Mouse (Mus musculus): Measurements from ENCODE around the gene Hivep1.

Gene Hivep1

GRCm38 (mm10) chr13:42051961-42052695 is at the start of gene Hivep1:
TSS of gene Hivep1 (plus strand) at chr13:42052021.
- DNase-seq (ENCODE audit: low spot score): peak; percentile 72

- DNase-seq (ENCODE audit: low spot score): no peak
Measured at GRCm38 (mm10) chr13:42015484-42016045, 36.3 kb upstream of the Hivep1 start.

DNA sequence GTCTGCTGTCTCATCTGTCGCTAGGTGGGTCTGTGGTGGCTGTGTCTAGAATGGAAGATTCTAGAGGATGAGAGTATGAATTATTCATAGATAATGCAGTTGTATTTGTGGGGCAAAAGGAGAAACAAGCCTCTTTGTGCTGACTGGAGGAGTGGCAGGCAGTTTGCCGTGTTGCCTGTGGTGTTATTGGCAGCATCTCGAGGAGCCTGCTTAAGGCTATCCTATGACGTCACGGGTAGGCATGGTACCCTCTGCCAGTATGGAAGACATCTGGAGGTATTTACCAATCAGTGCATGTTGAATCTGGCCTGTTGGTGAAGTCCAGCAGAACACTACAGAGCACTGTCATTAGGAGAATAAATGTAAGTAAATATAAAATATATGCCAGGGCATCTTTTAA is 35.6 kb upstream of the Hivep1 start:
- no peak for DNase-seq (ENCODE audit: low spot score)

- no peak for DNase-seq (ENCODE audit: low spot score)
Measured at GRCm38 (mm10) chr13:42018356-42018755, 33.5 kb upstream of the Hivep1 start.

DNA sequence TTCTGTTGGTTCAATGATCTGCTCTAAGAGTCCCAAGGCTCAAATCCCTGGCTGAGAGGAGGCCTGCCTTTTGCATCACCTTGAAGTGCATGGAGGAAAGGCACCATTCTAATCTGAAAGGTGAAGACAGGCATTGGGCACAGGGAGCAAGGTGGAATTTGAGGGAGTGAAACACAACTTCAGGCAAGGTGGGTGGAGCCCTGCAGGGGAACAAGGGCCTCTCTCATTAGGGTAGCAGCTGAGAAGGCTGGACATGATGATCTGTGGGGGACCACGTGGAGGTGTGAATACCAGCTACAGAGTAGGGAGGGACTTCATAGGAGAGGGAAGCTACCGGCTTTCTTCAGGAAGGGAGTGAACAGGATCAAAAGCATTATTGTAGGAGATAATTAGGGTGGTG is 10.6 kb upstream of the Hivep1 start:
- DNase-seq (ENCODE audit: low spot score): no peak

GRCm38 (mm10) chr13:42043431-42043830 is 8.4 kb upstream of the Hivep1 start:
- no peak for DNase-seq (ENCODE audit: low spot score)

DNA sequence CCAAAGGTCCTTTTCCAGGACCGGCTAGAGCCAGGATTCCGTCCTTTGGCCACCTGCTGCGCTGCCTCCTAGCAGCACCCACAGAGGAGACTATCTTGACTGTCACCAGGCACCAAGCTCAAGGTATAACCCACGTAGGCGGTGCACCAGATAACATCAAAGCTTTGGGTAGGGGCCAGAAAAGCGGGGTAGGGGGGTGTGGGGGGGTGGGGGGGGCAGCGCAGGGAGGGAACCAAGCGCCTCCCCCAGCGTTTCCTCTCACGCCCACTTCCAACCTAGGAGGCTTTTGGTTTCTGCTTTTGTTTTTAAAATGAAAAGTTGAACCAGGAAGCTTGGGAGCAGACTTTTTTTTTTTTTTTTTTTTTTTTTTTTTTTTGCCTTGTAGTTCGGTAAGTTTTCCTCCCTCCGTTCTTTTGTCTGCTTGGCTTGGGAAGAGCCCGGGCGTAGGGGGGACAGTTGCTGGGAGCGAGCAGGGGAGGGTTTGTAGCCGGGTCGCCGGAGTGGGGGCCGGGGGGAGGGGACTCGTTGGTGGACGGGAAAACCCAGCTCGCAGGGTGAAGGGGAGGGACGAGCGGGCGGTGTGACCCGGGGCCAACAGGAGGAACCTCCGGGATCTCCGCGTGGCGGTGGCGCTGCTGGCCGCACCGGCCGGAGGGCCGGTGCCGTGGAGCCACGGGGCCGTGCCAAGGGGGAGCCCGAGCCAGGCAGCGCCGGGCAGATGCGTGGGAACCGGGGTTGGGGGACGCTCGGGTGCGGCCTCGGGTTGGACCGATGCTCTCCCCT is 2.6 kb upstream of the Hivep1 start:
- DNase-seq (ENCODE audit: low spot score): peak; percentile 74

- no peak for DNase-seq (ENCODE audit: low spot score)
Measured at GRCm38 (mm10) chr13:42049774-42050125, 2.1 kb upstream of the Hivep1 start.

GRCm38 (mm10) chr13:42050160-42050559 is 1.7 kb upstream of the Hivep1 start:
- DNase-seq (ENCODE audit: low spot score): no peak

DNA sequence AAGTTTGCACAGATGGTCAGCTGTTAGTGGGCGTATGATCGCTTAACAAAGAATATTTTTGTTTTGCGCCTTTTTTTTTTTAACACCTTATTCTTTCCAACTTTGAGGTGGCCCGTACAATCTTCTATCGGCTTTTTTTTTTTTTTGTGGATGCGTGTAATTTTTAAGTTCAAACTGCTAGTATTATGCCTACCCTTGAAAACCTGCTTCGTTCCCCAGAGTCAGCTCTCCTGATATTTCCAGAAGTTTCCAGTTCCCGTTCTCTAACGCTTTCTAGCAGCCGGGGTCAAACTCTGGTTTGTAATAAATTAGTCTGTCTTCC is 980 bp upstream of the Hivep1 start:
- DNase-seq (ENCODE audit: low spot score): no peak

DNA sequence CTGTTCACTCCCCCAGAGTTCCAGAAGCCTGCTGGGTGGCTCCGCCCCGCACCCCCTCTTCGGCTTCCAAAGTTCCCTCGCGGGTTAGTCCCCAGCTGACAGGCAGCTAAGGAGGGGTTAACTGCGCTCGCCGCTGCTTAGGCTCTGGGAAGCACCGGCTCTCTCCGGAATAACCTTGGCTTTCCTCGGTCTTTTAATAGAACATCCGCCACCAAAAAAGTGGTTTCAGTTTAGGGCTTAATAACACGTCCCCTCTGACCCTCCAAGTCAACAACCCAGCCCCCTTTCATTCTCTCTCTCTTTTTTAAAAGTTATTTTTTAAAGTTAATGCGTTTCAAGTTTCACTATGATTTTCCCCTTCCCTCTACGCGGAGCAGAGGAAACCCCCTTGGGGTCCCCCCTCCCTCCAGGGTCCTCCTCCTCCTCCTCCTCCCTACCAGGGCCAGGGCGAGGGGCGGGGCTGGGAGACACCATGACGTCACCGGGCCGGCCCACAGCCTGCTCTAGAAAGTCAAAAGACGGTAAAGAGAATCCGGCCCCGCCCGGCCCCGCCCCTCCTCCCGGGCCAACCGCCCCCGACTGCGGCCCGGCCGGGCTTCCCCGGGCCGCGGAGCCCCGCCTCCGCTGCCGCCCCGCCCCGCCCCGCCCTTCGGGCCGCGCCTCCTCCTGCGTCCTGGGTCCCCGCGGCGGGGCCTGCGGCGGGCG is 467 bp upstream of the Hivep1 start:
- DNase-seq (ENCODE audit: low spot score): peak; percentile 94

- peak; percentile 85 for DNase-seq (ENCODE audit: low spot score)
Measured at GRCm38 (mm10) chr13:42052696-42053541, 1.1 kb downstream of the Hivep1 start.

DNA sequence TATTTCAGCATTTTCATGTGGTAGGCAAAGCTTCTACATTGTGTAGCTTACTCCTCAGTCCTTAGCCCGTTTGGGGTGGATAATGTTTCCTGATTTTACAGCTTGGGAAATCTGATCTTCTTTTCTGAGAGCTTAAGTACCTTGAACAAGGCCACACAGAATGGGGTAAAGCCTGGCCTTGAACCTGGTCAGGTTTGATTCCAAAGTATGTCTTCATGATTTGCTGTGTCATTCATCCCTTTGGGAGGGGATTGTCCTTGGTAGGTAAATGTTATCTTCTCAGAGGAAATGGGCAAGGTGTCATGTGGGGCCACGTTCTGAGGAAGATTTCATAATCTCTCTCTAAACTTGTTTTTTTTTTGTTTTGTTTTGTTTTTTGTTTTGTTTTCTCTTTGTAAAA is 1.8 kb downstream of the Hivep1 start:
- peak; percentile 15 for DNase-seq (ENCODE audit: low spot score)

DNA sequence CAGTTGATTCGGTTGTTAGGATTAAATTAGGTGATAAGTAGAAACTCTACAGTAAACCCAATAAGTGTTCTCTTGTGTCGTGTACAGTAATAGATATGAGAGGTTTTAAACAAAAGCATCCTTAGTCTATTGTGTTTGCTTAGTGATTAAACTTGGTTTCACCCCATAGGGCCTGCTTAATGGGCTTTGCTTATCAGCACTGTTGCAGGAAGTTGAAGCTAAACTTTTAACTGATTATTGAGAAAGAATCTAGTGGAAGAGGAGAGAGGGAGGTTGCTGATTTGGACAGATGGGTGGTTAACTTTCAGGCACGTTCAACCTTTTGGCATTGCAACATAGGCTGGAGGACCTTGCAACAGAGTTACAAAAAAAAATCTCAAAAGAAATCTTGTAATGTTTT is 2.3 kb downstream of the Hivep1 start:
- no peak for DNase-seq (ENCODE audit: low spot score)

- no peak for DNase-seq (ENCODE audit: low spot score)
Measured at GRCm38 (mm10) chr13:42056712-42057332, 5.0 kb downstream of the Hivep1 start.

DNA sequence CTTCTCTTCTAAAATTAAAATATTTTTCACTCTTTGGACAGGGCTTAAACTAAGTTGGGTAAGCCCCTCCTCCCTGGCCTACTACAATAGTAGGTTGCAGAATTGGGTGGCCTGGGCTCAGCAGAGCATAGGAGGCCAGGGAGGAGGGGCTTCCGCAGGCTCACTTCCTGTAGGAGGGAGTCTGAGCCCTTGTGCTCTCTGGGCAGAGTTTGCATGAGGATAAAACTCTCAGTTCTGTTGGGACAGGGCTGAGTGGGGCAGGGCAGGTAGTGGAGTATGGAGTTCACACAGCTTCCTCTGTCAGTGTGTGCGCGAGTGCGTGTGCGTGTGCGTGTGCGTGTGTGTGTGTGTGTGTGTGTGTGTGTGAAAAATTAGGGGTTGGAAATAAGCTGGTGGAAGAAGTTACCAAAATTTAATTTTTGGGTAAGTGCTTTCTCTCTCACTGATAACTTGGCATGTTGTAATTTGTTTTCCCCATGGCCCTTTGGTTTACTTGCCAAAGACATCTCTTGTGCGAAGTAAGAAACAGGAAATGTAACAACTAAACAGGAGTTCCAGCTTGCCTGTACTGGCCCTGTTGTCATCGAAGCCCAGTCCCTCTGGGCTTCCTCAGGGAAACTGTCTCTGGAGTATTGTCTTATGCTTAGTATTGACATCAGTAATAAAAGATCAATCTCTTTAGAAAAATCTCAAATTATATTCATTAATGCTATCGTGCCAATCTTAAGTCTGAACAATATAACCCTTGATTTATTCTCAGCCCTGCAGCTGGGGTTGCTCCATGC is 9.2 kb downstream of the Hivep1 start:
- no peak for DNase-seq (ENCODE audit: low spot score)

- DNase-seq (ENCODE audit: low spot score): no peak
Measured at GRCm38 (mm10) chr13:42064257-42064656, 12.4 kb downstream of the Hivep1 start.

GRCm38 (mm10) chr13:42070236-42070635 is 18.4 kb downstream of the Hivep1 start:
- DNase-seq (ENCODE audit: low spot score): no peak

- no peak for DNase-seq (ENCODE audit: low spot score)
Measured at GRCm38 (mm10) chr13:42071011-42071410, 19.2 kb downstream of the Hivep1 start.

DNA sequence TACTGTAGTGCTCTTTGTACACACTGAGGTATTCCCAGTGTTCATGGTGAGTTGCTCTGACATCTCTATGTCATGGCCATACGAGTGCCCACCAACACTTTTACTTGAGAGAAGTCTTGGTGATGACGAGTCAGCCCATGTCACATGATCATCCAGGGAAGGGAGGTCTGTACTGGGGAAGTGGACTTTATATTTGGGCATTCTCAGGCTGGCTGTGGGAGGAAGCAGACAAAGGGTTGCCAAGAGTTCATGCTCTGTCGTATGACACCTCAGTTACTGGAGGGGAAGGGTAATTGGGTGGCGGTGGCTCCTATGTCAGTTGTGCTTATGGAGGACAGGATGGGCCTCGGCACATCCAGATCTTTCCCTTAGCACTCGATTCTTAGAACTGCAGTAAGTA is 21.5 kb downstream of the Hivep1 start:
- no peak for DNase-seq (ENCODE audit: low spot score)

DNA sequence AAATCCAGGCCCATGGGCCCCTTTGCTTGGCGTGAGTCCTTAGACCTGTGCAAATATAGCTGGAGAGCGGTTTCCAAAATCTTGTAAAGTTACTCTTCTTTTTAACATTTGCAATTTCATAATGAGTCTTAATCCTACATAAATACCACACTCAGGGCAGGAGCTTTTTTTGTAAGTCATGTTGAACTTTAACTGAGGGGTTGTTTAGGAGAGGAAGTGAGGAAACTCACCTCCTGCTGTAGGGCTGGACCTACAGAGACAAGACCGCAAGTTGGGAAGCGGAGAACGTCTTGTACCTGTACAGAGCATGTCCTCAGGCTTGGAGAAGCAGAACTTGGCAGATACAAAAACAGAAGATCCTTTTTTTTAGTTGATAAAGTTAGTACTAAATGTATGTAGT is 23.7 kb downstream of the Hivep1 start:
- DNase-seq (ENCODE audit: low spot score): no peak

Measured in embryo, embryonic 10 days (tissue).